Mouse (Mus musculus) natural killer cell, adult 2 months (primary cell): ENCODE results near the gene Rapgef2.
"Not testable (repeated sequence)": the region's sequence is repeated elsewhere in the genome, so short reads cannot be mapped to it uniquely, and the experiment has no call there.

Source experiments
- DNase-seq, 2 experiments: peaks; one replicate each; pipeline ENCODE4 v3.0.0; 2022; ENCODE audit warnings: low spot score in 2 of 2

The Rapgef2 gene

GRCm38 (mm10) chr3:79101737-79102136, 184.6 kb downstream of the Rapgef2 start:
- no peak for DNase-seq

GRCm38 (mm10) chr3:79100831-79101230, 185.5 kb downstream of the Rapgef2 start:
- DNase-seq: no peak

- peak in 1 of 2 experiments; percentile 10 for DNase-seq
Observed at GRCm38 (mm10) chr3:79089091-79089490, 197.2 kb downstream of the Rapgef2 start.

- no peak for DNase-seq
Observed at GRCm38 (mm10) chr3:79088461-79088860, 197.9 kb downstream of the Rapgef2 start.

- DNase-seq: no peak
Observed at GRCm38 (mm10) chr3:79086282-79086681, 200.0 kb downstream of the Rapgef2 start.

- no peak for DNase-seq
Observed at GRCm38 (mm10) chr3:79083881-79084280, 202.4 kb downstream of the Rapgef2 start.

- no peak for DNase-seq
Observed at GRCm38 (mm10) chr3:79083030-79083429, 203.3 kb downstream of the Rapgef2 start.

- no peak for DNase-seq
Observed at GRCm38 (mm10) chr3:79079076-79079475, 207.2 kb downstream of the Rapgef2 start.

- no peak for DNase-seq
Observed at GRCm38 (mm10) chr3:79074970-79075369, 211.3 kb downstream of the Rapgef2 start.

GRCm38 (mm10) chr3:79073541-79074244, 212.6 kb downstream of the Rapgef2 start:
- no peak for DNase-seq

- DNase-seq: no peak
Observed at GRCm38 (mm10) chr3:79071561-79071960, 214.8 kb downstream of the Rapgef2 start.

GRCm38 (mm10) chr3:79069891-79070290, 216.4 kb downstream of the Rapgef2 start:
- DNase-seq: no peak

- DNase-seq: no peak
Observed at GRCm38 (mm10) chr3:79068976-79069375, 217.3 kb downstream of the Rapgef2 start.

GRCm38 (mm10) chr3:79066455-79067055, 219.8 kb downstream of the Rapgef2 start:
- no peak for DNase-seq

- no peak for DNase-seq
Observed at GRCm38 (mm10) chr3:79064096-79064495, 222.2 kb downstream of the Rapgef2 start.

- DNase-seq: no peak
Observed at GRCm38 (mm10) chr3:79061426-79061825, 224.9 kb downstream of the Rapgef2 start.

GRCm38 (mm10) chr3:79058491-79058890, 227.8 kb downstream of the Rapgef2 start:
- DNase-seq: not testable (repeated sequence)

GRCm38 (mm10) chr3:79045251-79045650, 241.1 kb downstream of the Rapgef2 start:
- DNase-seq: no peak

GRCm38 (mm10) chr3:79042973-79043372, 243.3 kb downstream of the Rapgef2 start:
- no peak for DNase-seq

GRCm38 (mm10) chr3:79039666-79040450, 246.5 kb downstream of the Rapgef2 start:
- DNase-seq: no peak

GRCm38 (mm10) chr3:79039008-79039407, 247.3 kb downstream of the Rapgef2 start:
- DNase-seq: no peak

- DNase-seq: no peak
Observed at GRCm38 (mm10) chr3:79034457-79034856, 251.9 kb downstream of the Rapgef2 start.

GRCm38 (mm10) chr3:79030855-79031254, 255.5 kb downstream of the Rapgef2 start:
- no peak for DNase-seq
